12 mouse cellular contexts compared by ENCODE assay signal in the genomic region with DNA sequence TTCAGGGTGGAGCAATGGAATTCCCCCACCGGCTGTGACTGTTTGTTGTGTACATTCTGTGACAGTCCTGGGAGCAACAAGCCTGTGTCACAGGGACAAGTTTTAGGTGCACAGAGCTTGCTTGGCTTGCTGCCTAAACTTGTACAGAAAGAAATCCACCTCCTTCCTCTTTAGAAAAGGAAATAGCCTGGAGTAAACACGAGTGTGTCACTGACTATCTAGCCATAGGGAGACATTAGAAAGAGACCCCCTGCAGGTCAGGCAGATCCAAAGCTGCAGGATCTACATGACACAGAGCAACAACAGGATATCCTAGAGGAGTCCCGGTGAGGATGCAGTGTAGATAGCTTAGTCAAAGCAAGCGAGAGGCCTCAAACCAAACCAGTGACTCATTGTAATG. TPM values are rescaled to one million over a fixed set of nuclear protein-coding genes. Genes with fewer than 3 reads are reported as not detected.
DNase-seq lines count a peak whose midpoint lies in the region; ATAC-seq and TF ChIP-seq lines count a peak whose summit lies in the region.
"Had no signal": no experiment of that assay in that cellular context is flagged by ENCODE, and none has a peak within 500 bp of the region (broad histone marks: within the 10 kb centered on the region; RNA-seq: fewer than 3 reads in every experiment).

No protein-coding gene starts in this region.

- no peaks in the 10 kb centered on the region for H3K9me3 ChIP-seq in hindbrain, embryonic 13.5 days
- no peaks in the 10 kb centered on the region for H3K9me3 ChIP-seq in hindbrain, postnatal 0 days (ENCODE audit: low read length)

- no peak for TF ChIP-seq CTCF in hindbrain, postnatal 0 days (IDR thresholded peaks at IDR 0.05; ENCODE audit: low read depth)

- no peaks in the 10 kb centered on the region for H3K36me3 ChIP-seq in hindbrain, embryonic 13.5 days
- H3K36me3 ChIP-seq in hindbrain, postnatal 0 days (ENCODE audit: insufficient read depth, low read length) = no peaks in the 10 kb centered on the region

- 38% methylated on average over 4 of the region's 4 CpGs for WGBS in hindbrain, embryonic 13.5 days
- WGBS in hindbrain, postnatal 0 days = 28% methylated on average over 4 of the region's 4 CpGs

- H3K4me2 ChIP-seq in hindbrain, embryonic 13.5 days = no peak overlapping the region
- H3K4me2 ChIP-seq in hindbrain, postnatal 0 days (ENCODE audit: low read depth, low read length) = no peak overlapping the region

- no peak overlapping the region for H3K27ac ChIP-seq in hindbrain, embryonic 13.5 days
- H3K27ac ChIP-seq in hindbrain, postnatal 0 days = no peak overlapping the region

- DNase-seq in hindbrain, postnatal 0 days (ENCODE audit: low spot score) = no peak
- peak; percentile 38 for DNase-seq in retina, postnatal 1 day
- DNase-seq in retina, embryonic 14.5 days (ENCODE audit: low spot score) = no peak
- DNase-seq in kidney, postnatal 36 days = peak; percentile 30 to 63
- DNase-seq in cerebellum, adult 11-12 months = no peak
- no peak for DNase-seq in ovary, postnatal 10 days (ENCODE audit: low spot score)
- DNase-seq: adrenal gland, adult 8-10 months; gastrocnemius, postnatal 25 days; right cerebral cortex, adult 18-20 months; thymus, adult 18-20 months had no signal

- 0 out of 2 replicates have a peak overlapping the region, but pooled peaks have one; percentile 2 for H3K9ac ChIP-seq in hindbrain, embryonic 13.5 days
- H3K9ac ChIP-seq in hindbrain, postnatal 0 days (replicated peaks; ENCODE audit: low read length) = no peak overlapping the region

- H3K4me1 ChIP-seq in hindbrain, embryonic 13.5 days (replicated peaks) = peaks cover 15% of the 10 kb centered on the region
- H3K4me1 ChIP-seq in hindbrain, postnatal 0 days (ENCODE audit: insufficient read depth, low read length) = peaks cover 5% of the 10 kb centered on the region; the same call in 1 of the 2 replicates

- ATAC-seq in hindbrain, embryonic 13.5 days (ENCODE audit: low FRiP score) = no peak
- no peak for ATAC-seq in hindbrain, postnatal 0 days
- ATAC-seq: intestine, postnatal 0 days had no signal

- H3K4me3 ChIP-seq in hindbrain, embryonic 13.5 days = no peak overlapping the region
- H3K4me3 ChIP-seq in hindbrain, postnatal 0 days (ENCODE audit: low read length) = no peak overlapping the region

- no peaks in the 10 kb centered on the region for H3K27me3 ChIP-seq in hindbrain, embryonic 13.5 days
- H3K27me3 ChIP-seq in hindbrain, postnatal 0 days (ENCODE audit: insufficient read depth, low read length) = no peaks in the 10 kb centered on the region

RNA-seq across cellular contexts. Expression of a gene that starts 13.2 kb away (rescaled TPM):
- 12.1 and 13.5 TPM in 2 replicates for polyA plus RNA-seq in hindbrain, embryonic 13.5 days (2015; fragmentation: Nextera tagmentation; extraction: Ambion mirVana)
- total RNA-seq in hindbrain, postnatal 0 days (2014; rRNA removed) = 17.4 and 26.2 TPM in 2 replicates
- polyA plus RNA-seq in hindbrain, postnatal 0 days (2015; fragmentation: Nextera tagmentation; extraction: Ambion mirVana) = 12.8 and 13.6 TPM in 2 replicates

RNA-seq across cellular contexts. Expression of a gene that starts 15.2 kb away (rescaled TPM):
- 24.3 and 24.5 TPM in 2 replicates for polyA plus RNA-seq in hindbrain, embryonic 13.5 days (2015; fragmentation: Nextera tagmentation; extraction: Ambion mirVana)
- total RNA-seq in hindbrain, postnatal 0 days (2014; rRNA removed) = 46.3 and 52.1 TPM in 2 replicates
- 23.4 and 23.6 TPM in 2 replicates for polyA plus RNA-seq in hindbrain, postnatal 0 days (2015; fragmentation: Nextera tagmentation; extraction: Ambion mirVana)

Comparison
In these comparisons a context has a peak if more than half of its experiments do, and no peak if none do; other contexts are left out.
1. DNase-seq: peak in retina, postnatal 1 day (single experiment) and kidney, postnatal 36 days (2 of 2); none in hindbrain, postnatal 0 days (single experiment), retina, embryonic 14.5 days (single experiment), cerebellum, adult 11-12 months (single experiment) and ovary, postnatal 10 days (single experiment).